Mouse (Mus musculus): ENCODE results near the gene Nt5c3. TPM values are rescaled to one million over a fixed set of nuclear protein-coding genes. Genes with fewer than 3 reads are reported as not detected.

Gene Nt5c3
- polyA plus RNA-seq, 1 experiment from 2014 or later: 110 TPM

GRCm38 (mm10) chr6:56856748-56857147 lies 67.0 kb downstream of the Nt5c3 start:
- no peaks in the 10 kb centered on the region for H3K4me1 ChIP-seq
- no peaks in the 10 kb centered on the region for H3K9me3 ChIP-seq (replicated peaks)
- no peak for ATAC-seq
- no peak overlapping the region for H3K4me2 ChIP-seq
- H3K9ac ChIP-seq: no peak overlapping the region
- WGBS: 45% methylated on average over 5 of the region's 5 CpGs
- H3K27ac ChIP-seq: no peak overlapping the region
- no peak overlapping the region for H3K4me3 ChIP-seq
- no peaks in the 10 kb centered on the region for H3K27me3 ChIP-seq
- no peaks in the 10 kb centered on the region for H3K36me3 ChIP-seq (ENCODE audit: poor library complexity, severe bottlenecking)

DNA sequence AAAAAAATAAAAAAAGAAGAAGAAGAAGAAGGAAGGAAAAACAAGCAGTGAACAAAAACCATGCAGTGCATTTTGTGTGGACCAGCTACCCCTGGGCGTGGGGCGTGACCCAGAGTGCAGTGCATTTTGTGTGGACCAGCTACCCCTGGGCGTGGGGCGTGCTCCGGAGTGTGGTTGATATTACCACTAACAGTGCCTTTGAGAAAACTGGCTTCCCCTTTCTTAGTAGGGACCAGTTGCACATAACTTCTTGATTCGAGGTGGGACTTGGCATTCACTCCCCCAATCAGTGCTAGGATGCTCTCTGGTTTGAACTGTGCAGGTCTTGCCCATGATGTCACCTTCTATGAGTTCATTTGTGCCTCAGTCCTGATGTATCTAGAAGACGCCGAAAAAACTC lies 68.9 kb downstream of the Nt5c3 start:
- H3K4me1 ChIP-seq: no peaks in the 10 kb centered on the region
- no peaks in the 10 kb centered on the region for H3K36me3 ChIP-seq (ENCODE audit: poor library complexity, severe bottlenecking)
- no peaks in the 10 kb centered on the region for H3K27me3 ChIP-seq
- no peak overlapping the region for H3K9ac ChIP-seq
- ATAC-seq: no peak
- WGBS: 88% methylated on average over 8 of the region's 8 CpGs
- H3K4me2 ChIP-seq: no peak overlapping the region
- no peak overlapping the region for H3K27ac ChIP-seq
- H3K9me3 ChIP-seq (replicated peaks): no peaks in the 10 kb centered on the region
- no peak overlapping the region for H3K4me3 ChIP-seq

- Histone ChIP-seq H3K27me3 (no peaks in the 10 kb centered on the region), H3K4me3 (no peak overlapping the region), H3K4me2 (no peak overlapping the region), H3K27ac (no peak overlapping the region), H3K36me3 (ENCODE audit: poor library complexity, severe bottlenecking) (no peaks in the 10 kb centered on the region), H3K9me3 (replicated peaks) (no peaks in the 10 kb centered on the region), H3K9ac (no peak overlapping the region), H3K4me1 (no peaks in the 10 kb centered on the region)
- 72% methylated on average over 7 of the region's 7 CpGs for WGBS
- no peak for ATAC-seq
Measured at GRCm38 (mm10) chr6:56850315-56850714, 73.4 kb downstream of the Nt5c3 start.

GRCm38 (mm10) chr6:56848974-56849373 lies 74.8 kb downstream of the Nt5c3 start:
- no peak overlapping the region for H3K4me3 ChIP-seq
- no peaks in the 10 kb centered on the region for H3K36me3 ChIP-seq (ENCODE audit: poor library complexity, severe bottlenecking)
- no peak for ATAC-seq
- no peak overlapping the region for H3K9ac ChIP-seq
- WGBS: 81% methylated on average over 3 of the region's 3 CpGs
- no peak overlapping the region for H3K4me2 ChIP-seq
- no peaks in the 10 kb centered on the region for H3K9me3 ChIP-seq (replicated peaks)
- H3K4me1 ChIP-seq: no peaks in the 10 kb centered on the region
- H3K27ac ChIP-seq: no peak overlapping the region
- no peaks in the 10 kb centered on the region for H3K27me3 ChIP-seq

DNA sequence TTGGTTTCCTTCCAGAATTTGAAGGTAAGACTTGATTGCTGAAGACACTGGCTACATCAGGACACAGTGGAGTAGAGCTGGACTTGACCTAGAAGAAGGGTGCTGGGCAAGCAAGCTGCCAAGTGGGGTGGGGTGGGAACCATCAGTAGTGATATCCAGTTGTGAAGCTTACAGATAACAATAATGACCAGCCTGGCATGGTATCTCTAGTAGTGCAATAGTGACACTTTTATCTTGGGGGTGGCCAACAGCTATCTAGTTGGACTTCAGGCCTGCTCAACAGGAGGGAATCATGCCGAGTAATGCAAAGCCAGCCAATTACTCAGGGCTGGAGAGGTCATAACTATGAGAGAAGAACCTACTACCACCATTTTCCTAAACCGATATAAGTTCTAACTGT lies 79.4 kb downstream of the Nt5c3 start:
- ATAC-seq: no peak
- Histone ChIP-seq H3K27ac (no peak overlapping the region), H3K9ac (no peak overlapping the region), H3K36me3 (ENCODE audit: poor library complexity, severe bottlenecking) (no peaks in the 10 kb centered on the region), H3K4me1 (no peaks in the 10 kb centered on the region), H3K9me3 (replicated peaks) (no peaks in the 10 kb centered on the region), H3K27me3 (no peaks in the 10 kb centered on the region), H3K4me2 (no peak overlapping the region), H3K4me3 (no peak overlapping the region)
- WGBS: 89% methylated on average over 2 of the region's 2 CpGs

DNA sequence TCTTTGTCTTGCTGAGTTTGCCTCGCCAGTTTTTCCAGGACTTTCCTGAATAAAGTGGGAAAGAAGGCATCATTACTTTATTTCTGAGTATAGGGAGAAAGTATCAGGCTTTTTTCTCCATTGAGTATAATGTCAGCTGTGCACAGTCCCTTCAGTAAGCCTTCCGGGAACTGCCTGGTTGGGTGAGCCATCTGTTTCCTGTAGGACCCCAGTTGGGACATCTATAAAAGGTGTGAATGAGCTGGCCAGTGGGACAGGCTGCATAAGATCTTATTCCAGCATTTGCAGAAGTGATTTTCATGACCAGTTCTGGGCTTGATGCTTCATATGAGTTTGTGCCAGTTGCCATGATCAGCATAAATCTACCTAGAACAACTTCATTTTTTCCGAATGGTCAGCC lies 80.5 kb downstream of the Nt5c3 start:
- no peaks in the 10 kb centered on the region for H3K4me1 ChIP-seq
- 82% methylated on average over 3 of the region's 3 CpGs for WGBS
- H3K36me3 ChIP-seq (ENCODE audit: poor library complexity, severe bottlenecking): no peaks in the 10 kb centered on the region
- no peak overlapping the region for H3K4me2 ChIP-seq
- H3K9me3 ChIP-seq (replicated peaks): no peaks in the 10 kb centered on the region
- no peaks in the 10 kb centered on the region for H3K27me3 ChIP-seq
- no peak for ATAC-seq
- no peak overlapping the region for H3K4me3 ChIP-seq
- no peak overlapping the region for H3K27ac ChIP-seq
- H3K9ac ChIP-seq: no peak overlapping the region

GRCm38 (mm10) chr6:56837621-56838020 lies 86.1 kb downstream of the Nt5c3 start:
- Histone ChIP-seq H3K9me3 (replicated peaks) (no peaks in the 10 kb centered on the region), H3K4me3 (no peak overlapping the region), H3K27ac (no peak overlapping the region), H3K4me2 (no peak overlapping the region), H3K27me3 (no peaks in the 10 kb centered on the region), H3K36me3 (ENCODE audit: poor library complexity, severe bottlenecking) (no peaks in the 10 kb centered on the region), H3K4me1 (no peaks in the 10 kb centered on the region), H3K9ac (no peak overlapping the region)
- 87% methylated on average over 3 of the region's 3 CpGs for WGBS
- no peak for ATAC-seq

DNA sequence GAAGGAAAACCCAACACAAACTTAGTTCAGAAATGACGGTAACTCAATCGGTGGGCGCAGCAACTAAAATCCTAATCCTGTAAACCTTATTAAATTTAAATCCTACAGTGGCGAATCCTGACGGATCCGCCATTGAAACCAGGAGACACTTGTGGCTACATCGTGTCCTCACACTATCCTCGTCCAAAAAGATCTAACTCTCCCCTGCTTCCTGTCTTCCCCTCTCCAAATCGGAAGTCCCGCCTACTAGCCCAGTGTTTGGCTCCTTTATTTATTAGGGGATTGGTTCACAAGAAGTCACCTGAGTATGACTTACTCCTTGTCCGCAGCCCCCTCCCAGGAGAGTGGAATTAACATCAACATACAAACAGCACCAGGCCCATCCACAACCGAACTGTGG lies 86.6 kb downstream of the Nt5c3 start:
- Histone ChIP-seq H3K36me3 (ENCODE audit: poor library complexity, severe bottlenecking) (no peaks in the 10 kb centered on the region), H3K4me1 (0 out of 2 replicates have a peak, but pooled peaks cover 3% of the 10 kb centered on the region), H3K27me3 (no peaks in the 10 kb centered on the region), H3K9me3 (replicated peaks) (no peaks in the 10 kb centered on the region), H3K9ac (no peak overlapping the region), H3K4me2 (no peak overlapping the region), H3K4me3 (no peak overlapping the region), H3K27ac (no peak overlapping the region)
- WGBS: 96% methylated on average over 12 of the region's 12 CpGs
- no peak for ATAC-seq

GRCm38 (mm10) chr6:56835532-56835931 lies 88.2 kb downstream of the Nt5c3 start:
- H3K27ac ChIP-seq: no peak overlapping the region
- 85% methylated on average over 10 of the region's 10 CpGs for WGBS

DNA sequence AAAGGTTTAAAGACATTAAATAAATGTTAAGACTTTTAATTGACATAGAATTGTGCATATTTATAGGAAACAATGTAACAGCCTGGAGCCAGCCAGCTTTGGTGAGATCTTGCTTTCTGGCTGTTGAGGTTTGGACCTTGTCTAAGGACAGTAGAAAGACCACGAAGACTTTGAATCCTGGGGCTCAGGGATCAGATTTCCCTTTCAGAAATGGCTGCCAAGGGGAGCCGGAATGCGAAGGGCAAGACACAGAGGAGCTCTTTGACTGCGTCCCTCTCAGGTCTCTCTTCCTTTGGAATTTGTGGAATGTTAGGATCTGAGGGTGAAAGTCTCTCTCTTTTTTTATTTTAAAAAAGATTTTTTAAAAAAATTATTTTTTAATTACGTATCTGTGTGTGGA lies 89.0 kb downstream of the Nt5c3 start:
- Histone ChIP-seq H3K9ac (no peak overlapping the region), H3K4me1 (0 out of 2 replicates have a peak, but pooled peaks cover 3% of the 10 kb centered on the region), H3K36me3 (ENCODE audit: poor library complexity, severe bottlenecking) (no peaks in the 10 kb centered on the region), H3K4me2 (no peak overlapping the region), H3K27ac (no peak overlapping the region), H3K9me3 (replicated peaks) (no peaks in the 10 kb centered on the region), H3K4me3 (no peak overlapping the region), H3K27me3 (no peaks in the 10 kb centered on the region)
- WGBS: 52% methylated on average over 5 of the region's 5 CpGs
- no peak for ATAC-seq

More at GRCm38 (mm10) chr6:56835532-56835931, 88.2 kb downstream of the Nt5c3 start:
- Histone ChIP-seq H3K27me3 (no peaks in the 10 kb centered on the region), H3K4me1 (0 out of 2 replicates have a peak, but pooled peaks cover 3% of the 10 kb centered on the region), H3K9ac (no peak overlapping the region), H3K9me3 (replicated peaks) (no peaks in the 10 kb centered on the region), H3K4me3 (no peak overlapping the region), H3K36me3 (ENCODE audit: poor library complexity, severe bottlenecking) (no peaks in the 10 kb centered on the region), H3K4me2 (no peak overlapping the region)
- no peak for ATAC-seq

- Histone ChIP-seq H3K4me1 (0 out of 2 replicates have a peak, but pooled peaks cover 3% of the 10 kb centered on the region), H3K27ac (no peak overlapping the region), H3K9me3 (replicated peaks) (no peaks in the 10 kb centered on the region), H3K9ac (no peak overlapping the region), H3K4me3 (peak overlapping the region; percentile 55; the same call in 1 of the 2 replicates), H3K27me3 (no peaks in the 10 kb centered on the region), H3K36me3 (ENCODE audit: poor library complexity, severe bottlenecking) (no peaks in the 10 kb centered on the region), H3K4me2 (peak overlapping the region; percentile 83)
- no peak for ATAC-seq
Measured at GRCm38 (mm10) chr6:56832830-56833229, 90.9 kb downstream of the Nt5c3 start.

GRCm38 (mm10) chr6:56832407-56832796 lies 91.3 kb downstream of the Nt5c3 start:
- H3K4me2 ChIP-seq: peak overlapping the region; percentile 83
- H3K36me3 ChIP-seq (ENCODE audit: poor library complexity, severe bottlenecking): no peaks in the 10 kb centered on the region
- peak; percentile 25 for ATAC-seq
- peak overlapping the region; percentile 55 for H3K4me3 ChIP-seq
- H3K27me3 ChIP-seq: no peaks in the 10 kb centered on the region
- H3K9me3 ChIP-seq (replicated peaks): no peaks in the 10 kb centered on the region
- H3K27ac ChIP-seq: no peak overlapping the region
- H3K4me1 ChIP-seq: 0 out of 2 replicates have a peak, but pooled peaks cover 3% of the 10 kb centered on the region
- 6% methylated on average over 15 of the region's 15 CpGs for WGBS
- H3K9ac ChIP-seq: peak overlapping the region; percentile 73

Measured in forebrain, embryonic 13.5 days (tissue).